Mouse (Mus musculus) adipocyte (in vitro differentiated cells): ENCODE data around the gene Fgf4.

Source experiments
- DNase-seq: peaks from one replicate; pipeline ENCODE4 v3.0.0-alpha.2; 2016; ENCODE audit warnings: low spot score

Fgf4 gene

DNA sequence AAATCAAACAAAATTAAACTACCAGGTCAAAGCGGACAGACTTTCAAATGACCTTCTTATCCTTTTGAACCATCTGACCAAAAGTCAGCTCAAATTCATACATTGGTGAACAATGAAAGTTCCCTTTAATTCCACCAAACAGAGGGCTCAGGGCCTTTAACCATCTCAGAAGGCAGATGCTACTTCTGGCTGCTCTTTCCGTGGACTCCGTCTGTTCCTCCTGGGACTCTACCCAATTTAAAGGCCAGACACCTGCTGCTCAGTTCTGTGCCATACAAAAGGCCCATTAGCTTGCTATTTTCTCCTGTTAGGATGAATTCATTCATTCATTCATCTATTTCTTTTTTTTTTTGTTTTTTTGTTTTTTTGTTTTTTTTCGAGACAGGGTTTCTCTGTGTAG lies 65.7 kb downstream of the Fgf4 start:
- DNase-seq, result no peak

- no peak for DNase-seq
Measured at GRCm38 (mm10) chr7:144914296-144914947, 67.3 kb downstream of the Fgf4 start.
